Mouse (Mus musculus) cortical plate, adult 2 months (tissue): Measurements from ENCODE around the gene Astl.

Experiments
- CTCF ChIP-seq: fragments of 200-500 bp; IDR thresholded peaks from 2 replicates; pipeline ENCODE4 v1.5.1; 2011; ENCODE audit warnings: mild to moderate bottlenecking, control low read depth, low read length; ENCODE audit not compliant: insufficient read depth; ENCODE audit errors: extremely low read depth
- POLR2A ChIP-seq: fragments of 200-500 bp; IDR thresholded peaks from 2 replicates; pipeline ENCODE4 v1.6.1; 2011; ENCODE audit warnings: mild to moderate bottlenecking, low read length, control low read depth; ENCODE audit not compliant: insufficient read depth; ENCODE audit errors: extremely low read depth

- TF ChIP-seq CTCF (no peak), POLR2A (no peak)
These were observed 56.2 kb downstream of the Astl start for GRCm38 (mm10) chr2:127394606-127395161.
